Mouse (Mus musculus) hindbrain, embryonic 16.5 days (tissue): ENCODE data around the gene Notum. TPM values are rescaled to one million over a fixed set of nuclear protein-coding genes. Genes with fewer than 3 reads are reported as not detected.

Experiments used
- ATAC-seq: fragments of 200-750 bp; cut with Nextera tagmentation; 2 replicates; pipeline ENCODE4 v1.8.0; 2017; ENCODE audit warnings: moderate TSS enrichment, moderate library complexity
- H3K27ac ChIP-seq: fragments of 300-500 bp; sonication (generic); 2 replicates; pipeline ENCODE4 v1.5.1; 2014; ENCODE audit warnings: low read depth, mild to moderate bottlenecking, control low read depth, low read length, moderate library complexity
- H3K27me3 ChIP-seq: fragments of 300-500 bp; sonication (generic); replicated peaks from 2 replicates; pipeline ENCODE4 v1.6.1; 2014; ENCODE audit warnings: low read length; ENCODE audit not compliant: control insufficient read depth, insufficient read depth
- H3K36me3 ChIP-seq: fragments of 300-500 bp; sonication (generic); 2 replicates; pipeline ENCODE4 v1.6.1; 2014; ENCODE audit warnings: mild to moderate bottlenecking, low read length, moderate library complexity, mixed read lengths; ENCODE audit not compliant: control insufficient read depth, insufficient read depth
- H3K4me1 ChIP-seq: fragments of 300-500 bp; sonication (generic); 2 replicates; pipeline ENCODE4 v1.6.1; 2014; ENCODE audit warnings: low read depth, low read length; ENCODE audit not compliant: control insufficient read depth, insufficient read depth
- H3K4me2 ChIP-seq: fragments of 300-500 bp; sonication (generic); 2 replicates; pipeline ENCODE4 v1.6.1; 2014; ENCODE audit warnings: mild to moderate bottlenecking, low read length, control low read depth, moderate library complexity
- H3K4me3 ChIP-seq: fragments of 300-500 bp; sonication (generic); 2 replicates; pipeline ENCODE4 v1.5.1; 2014; ENCODE audit warnings: mild to moderate bottlenecking, low read length, control low read depth, moderate library complexity
- H3K9ac ChIP-seq: fragments of 300-500 bp; sonication (generic); 2 replicates; pipeline ENCODE4 v1.6.1; 2014; ENCODE audit warnings: low read depth, mild to moderate bottlenecking, control low read depth, low read length, moderate library complexity
- H3K9me3 ChIP-seq: fragments of 300-500 bp; sonication (generic); 2 replicates; pipeline ENCODE4 v1.6.1; 2014; ENCODE audit warnings: mild to moderate bottlenecking, low read length, moderate library complexity; ENCODE audit not compliant: control insufficient read depth
- WGBS: fragments of 180-500 bp; shearing (Covaris S2); extraction: QIAGEN DNeasy Blood & Tissue Kit; methylation state at CpG from one replicate; pipeline ENCODE4 v1.1.7; 2014; 5-methylcytosine and 5-hydroxymethylcytosine counted together
- polyA plus RNA-seq: library from polyadenylated mRNA; unstranded; fragments of >200 nt; fragmentation: Nextera tagmentation; extraction: Ambion mirVana; gene quantifications from 2 replicates; pipeline ENCODE4 v1.2.1, GENCODE M21; 2015

Notum gene
- 3.1 and 3.8 TPM in 2 replicates for polyA plus RNA-seq

GRCm38 (mm10) chr11:120661076-120661460, at the start of gene Notum:
Notum (minus strand) TSS chr11:120661175.
- Histone ChIP-seq H3K27ac (no peak within 1 kb of the TSS; the same call in 1 of the 2 replicates), H3K27me3 (peaks cover 62% of the 10 kb centered on the region), H3K4me2 (peak within 1 kb of the TSS; percentile 59), H3K9ac (peak within 1 kb of the TSS; percentile 22), H3K4me3 (peak within 1 kb of the TSS; percentile 39), H3K36me3 (no peaks in the 10 kb centered on the region), H3K9me3 (peaks cover 2% of the 10 kb centered on the region; the same call in 1 of the 2 replicates), H3K4me1 (peaks cover 14% of the 10 kb centered on the region)
- WGBS, result under 1% methylated on average over 35 of the region's 35 CpGs
- no peak for ATAC-seq

GRCm38 (mm10) chr11:120710672-120711071, 49.7 kb upstream of the Notum start:
- Histone ChIP-seq H3K4me3 (no peak overlapping the region), H3K27ac (no peak overlapping the region), H3K36me3 (peaks cover 3% of the 10 kb centered on the region; the same call in 1 of the 2 replicates), H3K4me2 (no peak overlapping the region), H3K9me3 (no peaks in the 10 kb centered on the region), H3K27me3 (no peaks in the 10 kb centered on the region), H3K4me1 (peaks cover 19% of the 10 kb centered on the region), H3K9ac (no peak overlapping the region)
- ATAC-seq, result no peak
- WGBS, result 71% methylated on average over 5 of the region's 5 CpGs

GRCm38 (mm10) chr11:120709551-120709950, 48.6 kb upstream of the Notum start:
- 86% methylated on average over 2 of the region's 2 CpGs for WGBS
- no peaks in the 10 kb centered on the region for H3K27me3 ChIP-seq
- no peak overlapping the region for H3K4me3 ChIP-seq
- H3K9ac ChIP-seq, result no peak overlapping the region
- peaks cover 3% of the 10 kb centered on the region; the same call in 1 of the 2 replicates for H3K36me3 ChIP-seq
- H3K27ac ChIP-seq, result no peak overlapping the region
- H3K9me3 ChIP-seq, result no peaks in the 10 kb centered on the region
- peaks cover 19% of the 10 kb centered on the region for H3K4me1 ChIP-seq
- no peak for ATAC-seq
- no peak overlapping the region for H3K4me2 ChIP-seq

- Histone ChIP-seq H3K9me3 (no peaks in the 10 kb centered on the region), H3K4me2 (no peak overlapping the region), H3K9ac (no peak overlapping the region; the same call in 1 of the 2 replicates), H3K27me3 (no peaks in the 10 kb centered on the region), H3K4me1 (peaks cover 20% of the 10 kb centered on the region), H3K4me3 (no peak overlapping the region), H3K36me3 (peaks cover 5% of the 10 kb centered on the region), H3K27ac (no peak overlapping the region)
- no peak for ATAC-seq
- WGBS, result 31% methylated on average over 5 of the region's 5 CpGs
These were observed 47.0 kb upstream of the Notum start for GRCm38 (mm10) chr11:120707969-120708368.

GRCm38 (mm10) chr11:120707225-120707624, 46.2 kb upstream of the Notum start:
- no peaks in the 10 kb centered on the region for H3K9me3 ChIP-seq
- 13% methylated on average over 11 of the region's 12 CpGs for WGBS
- H3K27ac ChIP-seq, result no peak overlapping the region; the same call in 1 of the 2 replicates
- no peak overlapping the region for H3K4me2 ChIP-seq
- H3K4me1 ChIP-seq, result peaks cover 13% of the 10 kb centered on the region
- H3K36me3 ChIP-seq, result peaks cover 8% of the 10 kb centered on the region
- ATAC-seq, result no peak
- H3K4me3 ChIP-seq, result no peak overlapping the region
- H3K27me3 ChIP-seq, result no peaks in the 10 kb centered on the region
- H3K9ac ChIP-seq, result 0 out of 2 replicates have a peak overlapping the region, but pooled peaks have one; percentile 22

GRCm38 (mm10) chr11:120706120-120706519, 45.1 kb upstream of the Notum start:
- Histone ChIP-seq H3K27ac (no peak overlapping the region), H3K36me3 (peaks cover 7% of the 10 kb centered on the region), H3K4me3 (no peak overlapping the region), H3K9ac (no peak overlapping the region), H3K4me2 (no peak overlapping the region), H3K27me3 (no peaks in the 10 kb centered on the region), H3K9me3 (no peaks in the 10 kb centered on the region), H3K4me1 (peaks cover 12% of the 10 kb centered on the region)
- WGBS, result 61% methylated on average over 5 of the region's 5 CpGs
- no peak for ATAC-seq

- 15% methylated on average over 8 of the region's 8 CpGs for WGBS
- no peak overlapping the region for H3K4me2 ChIP-seq
- H3K9me3 ChIP-seq, result no peaks in the 10 kb centered on the region
- H3K4me3 ChIP-seq, result no peak overlapping the region
- no peak overlapping the region; the same call in 1 of the 2 replicates for H3K9ac ChIP-seq
- H3K36me3 ChIP-seq, result peaks cover 10% of the 10 kb centered on the region; the same call in 1 of the 2 replicates
- no peak overlapping the region for H3K27ac ChIP-seq
- no peak; the same call in 1 of the 2 replicates for ATAC-seq
- H3K4me1 ChIP-seq, result peaks cover 12% of the 10 kb centered on the region
- no peaks in the 10 kb centered on the region for H3K27me3 ChIP-seq
These were observed 43.7 kb upstream of the Notum start for GRCm38 (mm10) chr11:120704486-120705325.

- Histone ChIP-seq H3K4me2 (no peak overlapping the region), H3K9ac (peak overlapping the region; percentile 5; the same call in 1 of the 2 replicates), H3K27me3 (no peaks in the 10 kb centered on the region), H3K4me1 (peaks cover 12% of the 10 kb centered on the region), H3K27ac (no peak overlapping the region), H3K9me3 (no peaks in the 10 kb centered on the region), H3K4me3 (no peak overlapping the region), H3K36me3 (peaks cover 10% of the 10 kb centered on the region; the same call in 1 of the 2 replicates)
- no peak for ATAC-seq
- 32% methylated on average over 15 of the region's 15 CpGs for WGBS
These were observed 42.9 kb upstream of the Notum start for GRCm38 (mm10) chr11:120703696-120704454.

GRCm38 (mm10) chr11:120697741-120698140, 36.8 kb upstream of the Notum start:
- no peaks in the 10 kb centered on the region for H3K9me3 ChIP-seq
- no peaks in the 10 kb centered on the region for H3K27me3 ChIP-seq
- H3K4me2 ChIP-seq, result no peak overlapping the region
- no peak overlapping the region for H3K9ac ChIP-seq
- ATAC-seq, result no peak
- no peaks in the 10 kb centered on the region for H3K4me1 ChIP-seq
- peaks cover 13% of the 10 kb centered on the region for H3K36me3 ChIP-seq
- no peak overlapping the region for H3K27ac ChIP-seq
- 79% methylated on average over 10 of the region's 10 CpGs for WGBS
- H3K4me3 ChIP-seq, result no peak overlapping the region
